Mouse (Mus musculus) liver, embryonic 14.5 days (tissue): ENCODE measurements around the gene Elfn1.

Source experiments
- CTCF ChIP-seq: IDR thresholded peaks from 2 replicates; pipeline ENCODE4 v1.5.1; 2016; ENCODE audit warnings: antibody characterized with exemption, low read depth, control low read depth
- EP300 ChIP-seq: IDR thresholded peaks from 2 replicates; pipeline ENCODE4 v1.6.1; 2016; ENCODE audit warnings: antibody characterized with exemption, low read depth

DNA sequence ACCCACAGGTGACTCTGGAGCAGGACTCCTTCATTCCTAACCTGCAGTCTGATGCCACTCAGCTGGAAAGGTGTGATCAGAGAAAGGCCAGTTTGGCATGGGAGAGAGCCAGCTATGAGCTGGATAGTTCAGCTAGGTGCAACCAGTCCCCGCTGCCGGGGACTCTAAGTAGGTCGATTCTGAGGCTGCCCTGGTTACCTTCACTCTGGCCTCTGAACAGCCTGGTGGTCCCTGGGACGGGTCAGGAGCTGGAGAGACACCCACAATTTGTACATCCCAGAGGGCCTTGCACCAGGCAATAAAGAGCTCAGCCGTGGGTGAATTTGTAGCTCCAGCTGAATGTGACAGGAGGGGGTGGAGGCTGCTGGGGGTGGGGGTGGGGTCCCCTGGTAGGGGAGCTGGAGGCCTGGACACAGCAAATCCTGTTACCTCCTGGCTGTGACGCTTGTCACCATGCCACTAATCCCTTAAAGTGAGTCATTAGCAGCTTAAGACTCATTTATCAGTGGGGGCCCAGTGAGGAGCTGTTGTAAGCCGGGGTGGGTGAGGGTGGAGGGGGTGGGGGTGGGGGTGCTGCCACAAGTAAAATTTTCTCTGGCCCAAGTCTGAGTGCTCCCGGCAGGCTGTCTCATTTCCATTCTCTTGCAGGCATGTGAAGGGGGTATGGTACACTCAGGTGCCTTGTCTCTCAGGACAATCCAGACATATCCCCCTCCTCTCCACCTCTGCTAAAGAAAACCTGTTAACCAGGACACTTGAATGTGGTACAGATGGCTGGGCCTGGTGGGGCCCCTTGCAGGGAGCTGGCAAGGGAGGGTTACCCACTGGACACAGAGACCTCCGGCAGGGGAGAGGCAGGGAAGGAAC is 100.1 kb downstream of the Elfn1 start:
- TF ChIP-seq CTCF: no peak
- no peak for TF ChIP-seq EP300
